Mouse (Mus musculus): ENCODE results near the gene Plekhg3. TPM values are rescaled to one million over a fixed set of nuclear protein-coding genes. Genes with fewer than 3 reads are reported as not detected.

Plekhg3 gene
- polyA plus RNA-seq, 1 experiment from 2014 or later: 6.3 TPM

GRCm38 (mm10) chr12:76532926-76533376 is 2.3 kb downstream of the Plekhg3 start:
- ATAC-seq (ENCODE audit: low read depth) (no peak; the same call in 1 of the 2 replicates), DNase-seq (ENCODE audit: low spot score) (no peak)
- Histone ChIP-seq H3K27ac (replicated peaks; ENCODE audit: low read depth, low read length) (no peak overlapping the region), H3K9me3 (ENCODE audit: control insufficient read depth, low read length) (no peaks in the 10 kb centered on the region), H3K27me3 (replicated peaks; ENCODE audit: control insufficient read depth, insufficient read depth, low read length) (peaks cover 39% of the 10 kb centered on the region), H3K4me1 (ENCODE audit: control insufficient read depth, insufficient read depth, low read length) (peaks cover 12% of the 10 kb centered on the region; the same call in 1 of the 2 replicates), H3K4me3 (ENCODE audit: low read depth, low read length) (peak overlapping the region; percentile 75), H3K36me3 (ENCODE audit: control insufficient read depth, insufficient read depth, low read length) (no peaks in the 10 kb centered on the region), H3K4me2 (ENCODE audit: low read depth, low read length) (peak overlapping the region; percentile 98), H3K9ac (ENCODE audit: low read depth, low read length) (peak overlapping the region; percentile 78)
- 1% methylated on average over 24 of the region's 31 CpGs for WGBS

- no peaks in the 10 kb centered on the region for H3K9me3 ChIP-seq (ENCODE audit: control insufficient read depth, low read length)
- H3K4me1 ChIP-seq (ENCODE audit: control insufficient read depth, insufficient read depth, low read length): peaks cover 12% of the 10 kb centered on the region; the same call in 1 of the 2 replicates
- H3K4me3 ChIP-seq (ENCODE audit: low read depth, low read length): peak overlapping the region; percentile 75
- H3K27me3 ChIP-seq (replicated peaks; ENCODE audit: control insufficient read depth, insufficient read depth, low read length): peaks cover 39% of the 10 kb centered on the region
- H3K27ac ChIP-seq (replicated peaks; ENCODE audit: low read depth, low read length): peak overlapping the region; percentile 49
- DNase-seq (ENCODE audit: low spot score): peak; percentile 89
- WGBS: 0% methylated on average over 34 of the region's 74 CpGs
- peak; percentile 84 for ATAC-seq (ENCODE audit: low read depth)
- no peaks in the 10 kb centered on the region for H3K36me3 ChIP-seq (ENCODE audit: control insufficient read depth, insufficient read depth, low read length)
- H3K9ac ChIP-seq (ENCODE audit: low read depth, low read length): peak overlapping the region; percentile 78
- peak overlapping the region; percentile 98 for H3K4me2 ChIP-seq (ENCODE audit: low read depth, low read length)
Measured at GRCm38 (mm10) chr12:76533377-76534222, 2.9 kb downstream of the Plekhg3 start.

GRCm38 (mm10) chr12:76534233-76534632 is 3.5 kb downstream of the Plekhg3 start:
- ATAC-seq (ENCODE audit: low read depth) (no peak), DNase-seq (ENCODE audit: low spot score) (no peak)
- Histone ChIP-seq H3K36me3 (ENCODE audit: control insufficient read depth, insufficient read depth, low read length) (no peaks in the 10 kb centered on the region), H3K4me3 (ENCODE audit: low read depth, low read length) (peak overlapping the region; percentile 75), H3K9ac (ENCODE audit: low read depth, low read length) (peak overlapping the region; percentile 78), H3K9me3 (ENCODE audit: control insufficient read depth, low read length) (no peaks in the 10 kb centered on the region), H3K4me1 (ENCODE audit: control insufficient read depth, insufficient read depth, low read length) (peaks cover 12% of the 10 kb centered on the region; the same call in 1 of the 2 replicates), H3K4me2 (ENCODE audit: low read depth, low read length) (peak overlapping the region; percentile 98), H3K27me3 (replicated peaks; ENCODE audit: control insufficient read depth, insufficient read depth, low read length) (peaks cover 39% of the 10 kb centered on the region), H3K27ac (replicated peaks; ENCODE audit: low read depth, low read length) (peak overlapping the region; percentile 49; the same call in 1 of the 2 replicates)
- WGBS: 2% methylated on average over 11 of the region's 11 CpGs

GRCm38 (mm10) chr12:76534641-76535283 is 4.1 kb downstream of the Plekhg3 start:
- H3K4me1 ChIP-seq (ENCODE audit: control insufficient read depth, insufficient read depth, low read length): peaks cover 12% of the 10 kb centered on the region; the same call in 1 of the 2 replicates
- H3K9me3 ChIP-seq (ENCODE audit: control insufficient read depth, low read length): no peaks in the 10 kb centered on the region
- DNase-seq (ENCODE audit: low spot score) (no peak), ATAC-seq (ENCODE audit: low read depth) (no peak)
- peak overlapping the region; percentile 75 for H3K4me3 ChIP-seq (ENCODE audit: low read depth, low read length)
- H3K27me3 ChIP-seq (replicated peaks; ENCODE audit: control insufficient read depth, insufficient read depth, low read length): peaks cover 39% of the 10 kb centered on the region
- 18% methylated on average over 9 of the region's 9 CpGs for WGBS
- H3K4me2 ChIP-seq (ENCODE audit: low read depth, low read length): peak overlapping the region; percentile 98
- H3K27ac ChIP-seq (replicated peaks; ENCODE audit: low read depth, low read length): peak overlapping the region; percentile 49; the same call in 1 of the 2 replicates
- no peaks in the 10 kb centered on the region for H3K36me3 ChIP-seq (ENCODE audit: control insufficient read depth, insufficient read depth, low read length)
- H3K9ac ChIP-seq (ENCODE audit: low read depth, low read length): peak overlapping the region; percentile 78

- no peak for DNase-seq (ENCODE audit: low spot score)
- Histone ChIP-seq H3K4me3 (ENCODE audit: low read depth, low read length) (peak overlapping the region; percentile 14; the same call in 1 of the 2 replicates), H3K9ac (ENCODE audit: low read depth, low read length) (no peak overlapping the region), H3K27me3 (replicated peaks; ENCODE audit: control insufficient read depth, insufficient read depth, low read length) (peaks cover 37% of the 10 kb centered on the region), H3K36me3 (ENCODE audit: control insufficient read depth, insufficient read depth, low read length) (no peaks in the 10 kb centered on the region), H3K9me3 (ENCODE audit: control insufficient read depth, low read length) (no peaks in the 10 kb centered on the region), H3K27ac (replicated peaks; ENCODE audit: low read depth, low read length) (no peak overlapping the region), H3K4me1 (ENCODE audit: control insufficient read depth, insufficient read depth, low read length) (peaks cover 12% of the 10 kb centered on the region; the same call in 1 of the 2 replicates), H3K4me2 (ENCODE audit: low read depth, low read length) (peak overlapping the region; percentile 98)
- ATAC-seq (ENCODE audit: low read depth): no peak
- WGBS: 42% methylated on average over 8 of the region's 9 CpGs
Measured at GRCm38 (mm10) chr12:76535471-76535900, 4.8 kb downstream of the Plekhg3 start.

- no peaks in the 10 kb centered on the region for H3K9me3 ChIP-seq (ENCODE audit: control insufficient read depth, low read length)
- H3K9ac ChIP-seq (ENCODE audit: low read depth, low read length): no peak overlapping the region
- H3K27ac ChIP-seq (replicated peaks; ENCODE audit: low read depth, low read length): no peak overlapping the region
- ATAC-seq (ENCODE audit: low read depth): no peak
- no peak for DNase-seq (ENCODE audit: low spot score)
- H3K4me1 ChIP-seq (ENCODE audit: control insufficient read depth, insufficient read depth, low read length): peaks cover 19% of the 10 kb centered on the region
- WGBS: 81% methylated on average over 8 of the region's 8 CpGs
- peaks cover 26% of the 10 kb centered on the region for H3K27me3 ChIP-seq (replicated peaks; ENCODE audit: control insufficient read depth, insufficient read depth, low read length)
- no peak overlapping the region for H3K4me2 ChIP-seq (ENCODE audit: low read depth, low read length)
- no peaks in the 10 kb centered on the region for H3K36me3 ChIP-seq (ENCODE audit: control insufficient read depth, insufficient read depth, low read length)
- no peak overlapping the region for H3K4me3 ChIP-seq (ENCODE audit: low read depth, low read length)
Measured at GRCm38 (mm10) chr12:76536591-76537153, 6.0 kb downstream of the Plekhg3 start.

- H3K4me1 ChIP-seq (ENCODE audit: control insufficient read depth, insufficient read depth, low read length): peaks cover 24% of the 10 kb centered on the region
- H3K36me3 ChIP-seq (ENCODE audit: control insufficient read depth, insufficient read depth, low read length): no peaks in the 10 kb centered on the region
- H3K27me3 ChIP-seq (replicated peaks; ENCODE audit: control insufficient read depth, insufficient read depth, low read length): peaks cover 19% of the 10 kb centered on the region
- DNase-seq (ENCODE audit: low spot score) (no peak), ATAC-seq (ENCODE audit: low read depth) (no peak)
- H3K4me2 ChIP-seq (ENCODE audit: low read depth, low read length): no peak overlapping the region
- no peak overlapping the region for H3K27ac ChIP-seq (replicated peaks; ENCODE audit: low read depth, low read length)
- H3K9ac ChIP-seq (ENCODE audit: low read depth, low read length): no peak overlapping the region
- WGBS: 91% methylated on average over 8 of the region's 8 CpGs
- H3K9me3 ChIP-seq (ENCODE audit: control insufficient read depth, low read length): no peaks in the 10 kb centered on the region
- H3K4me3 ChIP-seq (ENCODE audit: low read depth, low read length): no peak overlapping the region
Measured at GRCm38 (mm10) chr12:76537434-76537833, 6.7 kb downstream of the Plekhg3 start.

- Histone ChIP-seq H3K4me1 (ENCODE audit: control insufficient read depth, insufficient read depth, low read length) (peaks cover 18% of the 10 kb centered on the region), H3K4me3 (ENCODE audit: low read depth, low read length) (no peak overlapping the region), H3K27me3 (replicated peaks; ENCODE audit: control insufficient read depth, insufficient read depth, low read length) (0 out of 2 replicates have a peak, but pooled peaks cover 4% of the 10 kb centered on the region), H3K4me2 (ENCODE audit: low read depth, low read length) (no peak overlapping the region), H3K9ac (ENCODE audit: low read depth, low read length) (no peak overlapping the region), H3K27ac (replicated peaks; ENCODE audit: low read depth, low read length) (no peak overlapping the region), H3K36me3 (ENCODE audit: control insufficient read depth, insufficient read depth, low read length) (no peaks in the 10 kb centered on the region), H3K9me3 (ENCODE audit: control insufficient read depth, low read length) (no peaks in the 10 kb centered on the region)
- no peak for DNase-seq (ENCODE audit: low spot score)
- WGBS: 87% methylated on average over 3 of the region's 3 CpGs
- ATAC-seq (ENCODE audit: low read depth): no peak
Measured at GRCm38 (mm10) chr12:76540169-76540568, 9.5 kb downstream of the Plekhg3 start.

All from embryonic facial prominence, embryonic 14.5 days (tissue).